Mouse (Mus musculus): ENCODE measurements around the gene Atp1b3.
"Not testable (repeated sequence)": the region's sequence is repeated elsewhere in the genome, so short reads cannot be mapped to it uniquely, and the experiment has no call there.

The Atp1b3 gene

DNA sequence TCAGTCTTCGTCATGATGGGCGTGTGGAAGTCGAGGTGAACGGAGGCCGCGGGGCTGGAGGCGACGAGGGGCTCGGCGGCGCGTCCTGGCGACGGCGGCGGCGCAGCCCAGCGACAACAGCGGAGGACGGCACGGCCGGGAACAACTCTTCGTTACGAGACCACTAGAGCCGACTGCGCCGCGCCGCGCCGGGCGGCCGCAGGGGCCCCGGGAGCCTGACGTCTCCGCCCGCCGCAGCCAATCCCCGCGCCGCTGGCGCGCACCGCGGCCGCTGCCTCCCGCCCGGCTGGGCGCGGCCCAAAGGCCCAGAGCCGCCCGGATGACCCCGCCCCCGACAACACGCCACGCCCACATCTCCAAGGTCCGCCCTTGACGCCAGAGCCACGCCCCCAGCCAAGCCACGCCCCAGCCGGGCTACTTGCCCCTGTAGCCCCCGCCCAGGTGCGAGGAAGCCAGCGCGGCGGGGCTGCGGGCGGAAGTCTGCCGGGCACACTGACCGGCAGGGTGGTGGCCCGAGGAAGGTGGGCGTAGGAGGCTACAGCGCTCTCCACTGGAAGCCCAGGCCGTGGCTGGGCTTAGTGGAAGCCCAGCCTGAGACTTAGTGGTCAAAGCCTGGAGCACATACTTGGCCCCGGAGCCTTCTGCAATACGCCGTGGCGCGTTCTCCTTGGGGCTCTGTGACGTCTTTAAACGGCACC, at the start of gene Atp1b3:
Atp1b3 (minus strand) TSS at position 302 of the 698 bp plus-strand sequence.
- peak; percentile 98 to 99 for DNase-seq

DNA sequence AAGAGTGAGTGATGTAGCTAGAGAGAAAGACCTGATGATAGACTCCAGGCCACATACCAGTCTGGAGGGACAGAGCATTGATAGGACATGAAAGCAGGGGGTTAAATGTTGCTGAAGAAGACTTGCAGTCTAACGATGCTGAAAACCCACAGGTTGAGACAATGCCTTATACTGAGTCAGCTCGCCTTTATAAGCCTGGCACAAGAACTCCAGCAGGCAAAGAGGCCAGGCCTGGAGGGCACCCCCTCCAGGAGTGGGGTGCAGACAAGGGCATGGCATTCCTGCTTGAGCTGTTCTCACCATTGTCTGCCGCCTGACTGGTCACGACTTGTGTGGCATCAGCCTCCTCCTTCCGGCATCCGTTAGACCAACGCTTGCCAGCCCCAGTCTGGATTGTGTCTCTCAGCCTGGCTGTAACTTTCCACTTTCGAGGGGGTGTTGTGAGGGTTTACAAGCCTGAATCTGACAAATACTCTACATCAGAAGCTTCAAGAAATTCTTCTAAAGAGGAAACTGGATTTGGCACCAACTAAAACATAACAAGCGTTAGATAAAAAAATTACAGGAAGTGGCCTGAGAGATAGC, 48.7 kb upstream of the Atp1b3 start:
- no peak for DNase-seq

DNA sequence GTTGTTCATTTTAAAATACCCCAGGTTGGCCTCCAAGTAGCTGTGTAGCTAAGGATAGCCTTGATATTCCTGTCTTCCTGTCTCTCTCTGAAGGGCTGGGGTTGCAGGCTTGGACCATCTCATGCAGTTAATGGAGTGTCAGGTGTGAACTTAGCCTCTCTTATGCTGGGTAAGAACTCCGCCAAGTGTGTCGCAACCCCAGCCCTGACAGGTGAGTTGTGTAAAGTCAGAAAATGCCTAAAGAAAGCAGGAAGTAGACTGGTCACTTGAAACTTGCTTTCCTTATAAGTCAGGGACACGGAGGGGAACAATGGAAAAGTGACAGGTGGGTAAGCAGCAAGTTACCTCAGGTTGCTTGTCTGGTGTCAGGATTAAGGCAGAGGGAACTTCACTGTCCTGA, 40.1 kb upstream of the Atp1b3 start:
- no peak for DNase-seq

GRCm38 (mm10) chr9:96399916-96400315, 35.7 kb upstream of the Atp1b3 start:
- not testable (repeated sequence) for DNase-seq

GRCm38 (mm10) chr9:96399425-96399878, 35.2 kb upstream of the Atp1b3 start:
- DNase-seq: peak in 1 of 2 experiments; percentile 61

DNA sequence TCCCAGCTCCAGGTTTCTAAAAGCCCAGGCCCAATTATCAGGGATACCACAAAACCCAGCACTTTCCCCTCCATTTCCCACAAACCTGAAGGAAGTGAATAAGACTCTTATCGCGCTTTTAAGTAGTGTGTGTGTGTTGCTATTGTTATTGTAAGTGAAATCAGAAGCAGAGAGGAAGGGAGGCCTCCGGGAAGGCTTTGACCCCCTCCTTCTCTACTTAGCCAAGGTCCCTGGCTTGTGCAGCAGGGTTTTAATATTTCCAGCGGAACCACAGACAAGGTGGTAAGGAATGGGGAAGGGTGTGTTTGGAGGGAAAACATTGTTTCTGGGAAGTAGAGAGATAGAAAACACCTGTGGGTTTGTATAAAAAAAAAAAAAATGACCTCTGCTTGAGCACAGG, 34.4 kb upstream of the Atp1b3 start:
- no peak for DNase-seq

- no peak for DNase-seq
These were observed 33.9 kb upstream of the Atp1b3 start for GRCm38 (mm10) chr9:96398165-96398564.

DNA sequence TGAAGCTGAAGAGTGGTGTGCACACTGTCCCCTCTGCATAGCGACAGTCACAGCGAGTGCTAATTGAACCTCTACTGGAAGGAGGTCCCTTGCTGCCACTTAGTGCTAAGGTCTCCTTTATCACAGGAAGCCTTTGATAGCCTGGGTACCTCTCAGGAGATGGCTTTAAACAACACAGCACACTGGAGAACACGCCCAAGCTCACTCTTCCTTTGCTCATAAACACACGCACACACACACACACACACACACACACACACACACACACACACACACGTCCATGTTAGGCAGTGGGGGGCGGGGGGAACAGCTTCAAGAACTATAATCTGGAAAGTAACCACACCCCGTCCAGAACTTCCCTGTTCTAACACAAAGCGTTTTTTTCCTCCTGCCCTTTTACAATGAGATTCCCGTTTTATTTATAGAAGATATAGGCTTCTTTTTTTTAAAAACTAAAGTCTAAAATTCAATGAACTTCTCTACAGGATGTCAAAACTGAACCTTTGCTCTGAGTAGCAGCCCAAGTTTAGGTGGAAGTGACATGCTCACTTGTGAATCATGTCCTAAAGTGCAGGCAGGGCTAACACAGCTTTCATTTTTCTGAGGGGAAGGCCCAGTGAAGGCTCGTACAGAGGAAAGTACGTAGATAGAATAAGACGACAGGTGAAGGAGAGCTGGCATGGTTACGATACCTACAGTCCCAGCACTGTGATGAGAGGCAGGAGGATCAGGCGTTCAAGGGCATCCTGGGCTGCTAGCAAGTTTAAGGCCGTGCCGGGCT, 30.9 kb upstream of the Atp1b3 start:
- DNase-seq: peak in 1 of 2 experiments; percentile 42

- no peak for DNase-seq
These were observed 29.5 kb upstream of the Atp1b3 start for GRCm38 (mm10) chr9:96393731-96394235.

- no peak for DNase-seq
These were observed 28.9 kb upstream of the Atp1b3 start for GRCm38 (mm10) chr9:96393112-96393511.

DNA sequence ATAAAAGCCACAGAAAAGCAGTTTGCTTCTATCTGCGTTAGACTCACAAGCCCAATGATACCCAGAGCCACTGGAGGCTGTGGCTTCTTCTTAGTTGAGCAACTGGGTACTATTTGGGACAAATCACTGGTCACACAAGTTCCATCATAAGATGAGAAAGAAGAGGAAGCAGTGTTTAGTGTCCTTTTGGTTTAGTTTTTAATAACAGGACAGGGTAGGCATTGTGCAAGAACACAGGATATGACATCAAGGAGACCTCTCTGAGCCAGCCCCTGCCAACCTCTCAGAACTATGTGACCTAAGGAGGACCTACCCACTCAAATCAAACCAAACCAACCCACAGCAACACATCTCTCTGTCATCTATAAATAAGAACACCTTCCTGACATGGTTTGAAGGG, 27.7 kb upstream of the Atp1b3 start:
- DNase-seq: no peak

- no peak for DNase-seq
These were observed 19.7 kb upstream of the Atp1b3 start for GRCm38 (mm10) chr9:96383714-96384487.

DNA sequence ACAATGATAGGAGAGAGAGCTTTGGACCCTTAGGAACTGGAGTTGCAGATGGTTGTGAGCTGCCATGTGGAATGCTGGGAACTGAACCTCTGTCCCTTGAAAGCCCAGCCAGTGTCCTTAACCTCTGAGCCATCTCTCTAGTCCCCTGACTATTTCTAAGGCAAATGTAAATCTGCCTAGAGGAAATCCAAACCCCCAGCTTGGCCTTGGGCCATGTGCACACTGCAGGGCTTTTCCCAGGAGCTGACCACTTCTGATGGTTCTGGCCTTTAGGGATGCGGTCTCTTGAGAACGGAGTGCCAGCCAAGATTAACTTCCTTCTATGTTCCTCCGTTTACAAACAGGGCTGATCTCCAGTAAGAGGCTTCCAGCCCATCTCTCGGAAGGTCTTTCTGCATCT, 18.5 kb upstream of the Atp1b3 start:
- DNase-seq: no peak

- DNase-seq: no peak
These were observed 17.2 kb upstream of the Atp1b3 start for GRCm38 (mm10) chr9:96381393-96381792.

DNA sequence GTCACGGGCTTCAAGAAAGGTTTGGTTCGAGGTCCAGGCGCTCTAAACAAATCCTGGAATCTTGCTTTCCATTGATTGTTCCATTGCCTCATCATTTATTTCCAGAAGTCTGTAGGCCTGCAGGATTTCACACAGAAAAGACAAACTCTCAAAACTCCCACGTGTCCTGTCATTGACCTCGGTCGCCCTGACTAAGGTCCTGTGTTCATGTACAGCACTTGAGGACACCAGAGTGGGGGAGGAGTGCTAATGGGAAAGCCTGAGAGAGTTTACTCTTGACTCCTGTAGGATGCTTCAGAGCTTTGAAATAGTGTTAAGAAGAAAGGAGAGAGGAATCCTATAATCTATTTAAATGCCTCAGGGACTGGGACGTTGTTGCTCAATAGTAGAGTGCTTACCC, 15.3 kb upstream of the Atp1b3 start:
- no peak for DNase-seq

DNA sequence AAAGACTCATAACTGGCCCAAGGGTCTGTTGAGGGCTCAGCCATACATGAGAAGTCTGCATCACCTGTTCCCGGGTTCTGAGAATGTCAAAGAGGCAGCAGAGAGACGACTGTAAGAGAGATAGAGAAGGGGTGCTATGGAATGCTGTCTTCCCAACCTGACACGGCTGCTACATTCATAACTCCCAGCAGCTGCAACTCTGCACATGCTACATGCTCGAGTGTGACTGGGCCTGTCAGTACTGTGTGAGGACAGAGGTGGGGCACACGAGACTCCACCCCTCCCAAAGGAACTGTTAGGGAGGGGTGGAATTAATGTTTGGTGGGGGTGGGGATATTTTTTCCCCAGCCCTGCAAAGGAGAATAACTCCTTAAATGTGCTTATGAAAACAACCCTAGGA, 14.5 kb upstream of the Atp1b3 start:
- no peak for DNase-seq

GRCm38 (mm10) chr9:96377096-96377495, 12.9 kb upstream of the Atp1b3 start:
- no peak for DNase-seq

GRCm38 (mm10) chr9:96375819-96376218, 11.6 kb upstream of the Atp1b3 start:
- DNase-seq: no peak

GRCm38 (mm10) chr9:96371075-96371474, 6.8 kb upstream of the Atp1b3 start:
- no peak for DNase-seq

DNA sequence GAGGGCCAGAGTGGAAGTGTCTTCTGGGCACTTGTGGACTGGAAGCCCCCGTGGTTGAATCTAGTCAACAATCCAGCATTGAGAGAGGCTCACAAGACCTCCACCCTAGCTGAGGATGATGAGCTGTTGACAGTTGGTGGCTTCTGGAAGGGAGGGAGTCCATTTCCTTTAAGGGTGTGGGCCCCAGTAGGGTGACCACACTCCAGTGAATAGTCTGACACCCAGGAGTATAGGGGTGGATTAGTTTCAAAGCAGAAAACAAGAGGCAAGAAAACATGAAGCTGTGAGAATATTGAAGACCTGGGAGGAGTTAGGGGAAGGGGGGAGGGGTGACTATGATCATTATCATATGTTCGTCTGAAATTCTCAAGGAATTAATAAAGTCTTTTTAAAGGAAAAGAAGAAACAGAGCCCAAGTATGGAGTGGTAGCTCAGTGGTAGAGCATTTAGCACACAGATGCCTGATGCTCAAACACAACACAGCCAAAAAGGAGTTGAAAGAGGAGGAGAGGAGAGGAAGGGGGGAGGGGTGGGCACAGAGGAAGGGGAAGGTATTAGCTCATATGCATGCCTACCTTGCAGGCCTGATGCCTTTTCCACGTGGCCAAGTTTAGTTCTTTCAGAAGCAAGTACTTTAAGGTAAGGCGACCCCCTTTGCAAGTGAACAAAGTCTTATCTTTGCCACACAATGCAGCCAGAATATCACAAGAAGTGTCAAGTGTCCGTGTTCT, 5.6 kb upstream of the Atp1b3 start:
- DNase-seq: no peak

DNA sequence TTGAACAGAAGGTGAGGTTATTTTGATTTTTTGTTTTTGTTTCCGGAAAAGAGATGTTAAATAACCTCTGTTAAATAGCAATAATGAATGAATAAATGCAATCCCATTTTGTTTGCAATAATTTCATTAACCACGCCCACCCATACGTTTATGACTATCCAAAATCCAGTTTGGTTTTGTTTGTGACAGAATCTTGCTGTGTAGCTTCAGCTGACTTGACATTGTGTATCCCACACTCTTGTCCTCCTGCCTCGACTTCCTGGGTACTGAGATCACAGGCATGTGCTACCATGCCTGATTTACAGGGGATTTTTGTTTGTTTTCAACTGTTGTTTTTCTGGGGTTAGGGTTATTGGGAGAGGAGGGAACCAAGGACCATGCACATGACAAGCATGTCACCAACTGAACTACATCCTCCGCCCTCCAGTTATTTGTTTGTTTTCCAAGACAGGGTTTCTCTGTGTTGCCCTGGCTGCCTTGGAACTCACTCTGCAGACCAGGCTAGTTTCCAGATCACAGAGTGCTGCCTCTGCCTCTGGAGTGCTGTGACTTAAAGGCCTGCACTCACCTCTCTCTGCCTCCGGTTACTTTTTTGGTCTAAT, 1.1 kb upstream of the Atp1b3 start:
- DNase-seq: no peak

All from thymus, adult 18-20 months (tissue).